25 mouse cellular contexts compared by ENCODE assay signal in the genomic region with DNA sequence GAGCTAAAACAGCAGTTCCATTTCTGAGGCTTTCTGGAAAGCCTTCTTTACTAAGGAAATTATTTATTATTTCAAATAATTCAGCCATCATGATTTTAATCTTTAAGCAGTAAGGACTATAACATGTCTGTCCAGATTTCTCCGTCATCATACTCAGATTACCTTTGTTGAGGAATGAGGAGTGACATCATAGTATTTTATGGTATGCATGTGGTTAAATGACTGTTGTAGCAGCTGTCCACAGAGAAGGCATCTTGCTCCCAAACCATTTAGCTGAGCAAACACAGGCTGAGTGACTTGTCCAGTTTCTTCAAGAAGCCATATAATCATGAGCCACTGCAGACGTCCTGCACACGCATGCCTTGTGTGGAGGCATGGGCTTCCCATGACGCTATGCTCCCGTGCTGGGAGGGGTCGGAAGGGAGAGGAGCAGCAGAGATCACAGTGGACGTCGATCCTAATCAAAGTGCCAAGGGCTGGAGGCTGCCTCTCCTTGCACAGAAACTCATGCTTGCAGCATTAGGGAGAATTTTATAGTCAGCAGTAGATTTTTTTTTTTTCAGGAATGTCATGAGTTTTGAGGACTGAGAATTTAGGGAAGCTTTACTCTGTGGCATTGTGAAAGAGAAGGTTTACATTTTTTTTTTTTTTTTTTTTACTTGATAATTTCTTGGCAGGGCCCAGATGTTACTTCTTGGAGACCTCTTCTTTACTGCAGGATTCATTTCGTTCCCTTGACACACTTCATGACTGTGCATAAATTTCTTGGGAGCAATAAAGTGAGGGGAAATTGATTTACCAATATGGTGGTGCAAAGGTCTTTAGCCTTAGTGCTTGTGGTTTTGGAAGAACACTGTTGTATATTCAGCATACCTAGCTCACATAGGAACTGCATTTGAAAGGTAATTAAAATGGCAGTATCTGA. TPM values are rescaled to one million over a fixed set of nuclear protein-coding genes. Genes with fewer than 3 reads are reported as not detected.
DNase-seq lines count a peak whose midpoint lies in the region; ATAC-seq lines count a peak whose summit lies in the region.
"Had no signal": no experiment of that assay in that cellular context is flagged by ENCODE, and none has a peak within 500 bp of the region (broad histone marks: within the 10 kb centered on the region; RNA-seq: fewer than 3 reads in every experiment).

No protein-coding gene starts in this region.

- no peak overlapping the region for H3K4me2 ChIP-seq in kidney, embryonic 16.5 days (replicated peaks; ENCODE audit: low read depth, low read length)
- H3K4me2 ChIP-seq in midbrain, embryonic 11.5 days: no peak overlapping the region
- no peak overlapping the region for H3K4me2 ChIP-seq in midbrain, embryonic 14.5 days (ENCODE audit: low read length)
- no peak overlapping the region for H3K4me2 ChIP-seq in intestine, embryonic 15.5 days (replicated peaks)
- H3K4me2 ChIP-seq in neural tube, embryonic 14.5 days (ENCODE audit: low read depth, low read length): no peak overlapping the region
- H3K4me2 ChIP-seq: heart, embryonic 11.5 days; hindbrain, embryonic 13.5 days; lung, embryonic 15.5 days had no signal

- 48% methylated on average over 9 of the region's 9 CpGs for WGBS in kidney, embryonic 16.5 days
- 85% methylated on average over 9 of the region's 9 CpGs for WGBS in midbrain, embryonic 11.5 days
- 73% methylated on average over 9 of the region's 9 CpGs for WGBS in midbrain, embryonic 14.5 days
- WGBS in intestine, embryonic 15.5 days: 55% methylated on average over 9 of the region's 9 CpGs
- 65% methylated on average over 9 of the region's 9 CpGs for WGBS in neural tube, embryonic 14.5 days

- peaks cover 6% of the 10 kb centered on the region; the same call in 1 of the 2 replicates for H3K4me1 ChIP-seq in kidney, embryonic 16.5 days (ENCODE audit: insufficient read depth, low read length)
- 0 out of 2 replicates have a peak, but pooled peaks cover under 1% of the 10 kb centered on the region for H3K4me1 ChIP-seq in midbrain, embryonic 11.5 days (ENCODE audit: control insufficient read depth, insufficient read depth, low read length)
- peaks cover 8% of the 10 kb centered on the region; the same call in 1 of the 2 replicates for H3K4me1 ChIP-seq in midbrain, embryonic 14.5 days (ENCODE audit: control insufficient read depth, insufficient read depth, low read length)
- 0 out of 2 replicates have a peak, but pooled peaks cover under 1% of the 10 kb centered on the region for H3K4me1 ChIP-seq in intestine, embryonic 15.5 days (replicated peaks)
- peaks cover 7% of the 10 kb centered on the region; the same call in 1 of the 2 replicates for H3K4me1 ChIP-seq in neural tube, embryonic 14.5 days (ENCODE audit: control insufficient read depth, insufficient read depth, low read length)
- H3K4me1 ChIP-seq: lung, embryonic 15.5 days had no signal

- no peaks in the 10 kb centered on the region for H3K27me3 ChIP-seq in kidney, embryonic 16.5 days (ENCODE audit: insufficient read depth, low read length)
- no peaks in the 10 kb centered on the region for H3K27me3 ChIP-seq in midbrain, embryonic 11.5 days (ENCODE audit: control insufficient read depth, insufficient read depth, low read length)
- no peaks in the 10 kb centered on the region for H3K27me3 ChIP-seq in midbrain, embryonic 14.5 days (ENCODE audit: control insufficient read depth, insufficient read depth, low read length)
- no peaks in the 10 kb centered on the region for H3K27me3 ChIP-seq in intestine, embryonic 15.5 days (replicated peaks)
- H3K27me3 ChIP-seq in neural tube, embryonic 14.5 days (ENCODE audit: control insufficient read depth, insufficient read depth, low read length): no peaks in the 10 kb centered on the region
- H3K27me3 ChIP-seq: hindbrain, embryonic 13.5 days; lung, embryonic 15.5 days had no signal

- peak; percentile 61; the same call in 1 of the 2 replicates for ATAC-seq in kidney, embryonic 16.5 days (ENCODE audit: low FRiP score, low TSS enrichment)
- peak; percentile 62 for ATAC-seq in midbrain, embryonic 11.5 days (ENCODE audit: low FRiP score)
- no peak for ATAC-seq in midbrain, embryonic 14.5 days (ENCODE audit: low FRiP score, low TSS enrichment)
- peak; percentile 72 for ATAC-seq in intestine, embryonic 15.5 days
- peak; percentile 64; the same call in 1 of the 2 replicates for ATAC-seq in neural tube, embryonic 14.5 days (ENCODE audit: low read depth)

- no peaks in the 10 kb centered on the region for H3K9me3 ChIP-seq in kidney, embryonic 16.5 days (ENCODE audit: low read length)
- H3K9me3 ChIP-seq in midbrain, embryonic 11.5 days (ENCODE audit: control insufficient read depth, low read length): no peaks in the 10 kb centered on the region
- H3K9me3 ChIP-seq in midbrain, embryonic 14.5 days (ENCODE audit: control insufficient read depth, low read length): no peaks in the 10 kb centered on the region
- no peaks in the 10 kb centered on the region for H3K9me3 ChIP-seq in intestine, embryonic 15.5 days
- H3K9me3 ChIP-seq in neural tube, embryonic 14.5 days (ENCODE audit: control insufficient read depth, low read length): no peaks in the 10 kb centered on the region
- H3K9me3 ChIP-seq: hindbrain, embryonic 13.5 days; lung, embryonic 15.5 days; midbrain, embryonic 10.5 days had no signal

- H3K4me3 ChIP-seq in kidney, embryonic 16.5 days (ENCODE audit: low read length): no peak overlapping the region
- no peak overlapping the region for H3K4me3 ChIP-seq in midbrain, embryonic 11.5 days (ENCODE audit: low read depth, low read length)
- no peak overlapping the region for H3K4me3 ChIP-seq in midbrain, embryonic 14.5 days (replicated peaks; ENCODE audit: low read depth, low read length)
- H3K4me3 ChIP-seq in intestine, embryonic 15.5 days (replicated peaks): no peak overlapping the region
- H3K4me3 ChIP-seq in neural tube, embryonic 14.5 days (ENCODE audit: low read depth, low read length): no peak overlapping the region
- H3K4me3 ChIP-seq: hindbrain, embryonic 13.5 days; lung, embryonic 15.5 days; midbrain, embryonic 10.5 days had no signal

- H3K36me3 ChIP-seq in kidney, embryonic 16.5 days (ENCODE audit: insufficient read depth, low read length): no peaks in the 10 kb centered on the region
- H3K36me3 ChIP-seq in midbrain, embryonic 11.5 days (ENCODE audit: control insufficient read depth, insufficient read depth, low read length): no peaks in the 10 kb centered on the region
- H3K36me3 ChIP-seq in midbrain, embryonic 14.5 days (ENCODE audit: control insufficient read depth, insufficient read depth, low read length): no peaks in the 10 kb centered on the region
- H3K36me3 ChIP-seq in intestine, embryonic 15.5 days: no peaks in the 10 kb centered on the region
- H3K36me3 ChIP-seq in neural tube, embryonic 14.5 days (ENCODE audit: control insufficient read depth, insufficient read depth, low read length): no peaks in the 10 kb centered on the region
- H3K36me3 ChIP-seq: G1E; hindbrain, embryonic 13.5 days; lung, embryonic 15.5 days; midbrain, embryonic 10.5 days had no signal

- DNase-seq in kidney, postnatal 10 days: no peak
- DNase-seq in midbrain, embryonic 11.5 days (ENCODE audit: low spot score, missing footprints): peak; percentile 70
- DNase-seq in midbrain, embryonic 14.5 days: no peak
- no peak for DNase-seq in right cerebral cortex, adult 2 months (ENCODE audit: low spot score in 2 of 2)
- DNase-seq in testis, postnatal 10 days (ENCODE audit: low spot score): no peak
- DNase-seq: adrenal gland, adult 8-10 months; cerebellum, adult 9-10 months; cerebellum, postnatal 36 days; gastrocnemius, postnatal 25 days; heart, adult 18-20 months; heart, postnatal 36 days; kidney, adult 2 months; kidney, postnatal 36 days; layer of hippocampus, postnatal 36 days; liver; right cerebral cortex, postnatal 14 days had no signal

- H3K9ac ChIP-seq in kidney, embryonic 16.5 days (replicated peaks; ENCODE audit: low read length): no peak overlapping the region
- no peak overlapping the region for H3K9ac ChIP-seq in midbrain, embryonic 11.5 days (ENCODE audit: low read length)
- H3K9ac ChIP-seq in midbrain, embryonic 14.5 days (replicated peaks; ENCODE audit: low read length): no peak overlapping the region
- no peak overlapping the region for H3K9ac ChIP-seq in intestine, embryonic 15.5 days
- H3K9ac ChIP-seq in neural tube, embryonic 14.5 days (replicated peaks; ENCODE audit: low read depth, low read length): no peak overlapping the region
- H3K9ac ChIP-seq: hindbrain, embryonic 13.5 days; liver, embryonic 14.5 days; lung, embryonic 15.5 days had no signal

- no peak overlapping the region for H3K27ac ChIP-seq in kidney, embryonic 16.5 days (ENCODE audit: low read length)
- no peak overlapping the region for H3K27ac ChIP-seq in midbrain, embryonic 11.5 days (ENCODE audit: low read depth, low read length)
- H3K27ac ChIP-seq in midbrain, embryonic 14.5 days (replicated peaks; ENCODE audit: low read depth, low read length): no peak overlapping the region
- no peak overlapping the region for H3K27ac ChIP-seq in intestine, embryonic 15.5 days
- H3K27ac ChIP-seq in neural tube, embryonic 14.5 days (ENCODE audit: low read depth, low read length): no peak overlapping the region
- H3K27ac ChIP-seq: hindbrain, embryonic 13.5 days; liver, embryonic 14.5 days; lung, embryonic 15.5 days; midbrain, embryonic 10.5 days had no signal

RNA-seq across cellular contexts. Expression of a gene that starts 23.0 kb away (rescaled TPM):
- polyA plus RNA-seq in kidney, embryonic 16.5 days (2015; fragmentation: Nextera tagmentation; extraction: Ambion mirVana): 19.6 and 22.3 TPM in 2 replicates
- polyA plus RNA-seq in midbrain, embryonic 11.5 days (2014; fragmentation: Nextera tagmentation; extraction: Ambion mirVana): 8.4 and 10.3 TPM in 2 replicates
- 66.1 and 76.7 TPM in 2 replicates for polyA plus RNA-seq in midbrain, embryonic 14.5 days (2014; fragmentation: Nextera tagmentation; extraction: Ambion mirVana)
- 16.7 and 18.4 TPM in 2 replicates for polyA plus RNA-seq in intestine, embryonic 15.5 days (2015; fragmentation: Nextera tagmentation; extraction: Ambion mirVana)
- 109 and 123 TPM in 2 replicates for polyA plus RNA-seq in neural tube, embryonic 14.5 days (2014; fragmentation: Nextera tagmentation; extraction: Ambion mirVana)
- polyA plus RNA-seq: G1E had no signal
